Mouse (Mus musculus): ENCODE data around the gene Tnfaip8l1. TPM values are rescaled to one million over a fixed set of nuclear protein-coding genes. Genes with fewer than 3 reads are reported as not detected.

Gene Tnfaip8l1
- 1.4 and 1.7 TPM in 2 replicates for polyA plus RNA-seq (2012; rRNA removed)

GRCm38 (mm10) chr17:56162231-56162774 is at the start of gene Tnfaip8l1:
TSS of gene Tnfaip8l1 (plus strand) at chr17:56162477.

GRCm38 (mm10) chr17:56117251-56117710 is 45.0 kb upstream of the Tnfaip8l1 start, which contains the start of gene Plin5:
TSS of gene Plin5 (minus strand) at chr17:56117596.

GRCm38 (mm10) chr17:56121826-56122225 is 40.5 kb upstream of the Tnfaip8l1 start, which contains the start of gene Lrg1:
TSS of gene Lrg1 (minus strand) at chr17:56122001.

GRCm38 (mm10) chr17:56139858-56140595 is 22.2 kb upstream of the Tnfaip8l1 start, which contains the start of gene Sema6b:
TSS of gene Sema6b (minus strand) at chr17:56140343.

GRCm38 (mm10) chr17:56183658-56184103 is 21.4 kb downstream of the Tnfaip8l1 start, which contains the start of gene Mydgf:
TSS of gene Mydgf (minus strand) at chr17:56183920.

GRCm38 (mm10) chr17:56218377-56219191 is 56.3 kb downstream of the Tnfaip8l1 start, which contains the start of gene Dpp9:
TSS of gene Dpp9 (minus strand) at chr17:56218905.

Other genes with a start within 250 kb of the Tnfaip8l1 start
- gene Zfp119b, start 213.0 kb upstream of the Tnfaip8l1 start, polyA plus RNA-seq (2012; rRNA removed), result 1.0 and 1.1 TPM in 2 replicates
- gene Ebi3, start 209.8 kb upstream of the Tnfaip8l1 start, polyA plus RNA-seq (2012; rRNA removed), result 3.0 and 4.2 TPM in 2 replicates
- gene Yju2, start 203.4 kb upstream of the Tnfaip8l1 start, polyA plus RNA-seq (2012; rRNA removed), result 5.0 and 5.9 TPM in 2 replicates
- gene Shd, start 192.0 kb upstream of the Tnfaip8l1 start, polyA plus RNA-seq (2012; rRNA removed), result 0.23 and 0.38 TPM in 2 replicates
- gene Fsd1, start 176.0 kb upstream of the Tnfaip8l1 start, polyA plus RNA-seq (2012; rRNA removed), result 0.08 and 0.25 TPM in 2 replicates
- gene Stap2, start 156.9 kb upstream of the Tnfaip8l1 start, polyA plus RNA-seq (2012; rRNA removed), result 1.9 and 2.0 TPM in 2 replicates
- gene Mpnd, start 156.8 kb upstream of the Tnfaip8l1 start, polyA plus RNA-seq (2012; rRNA removed), result 14.0 and 16.4 TPM in 2 replicates
- gene Sh3gl1, start 125.8 kb upstream of the Tnfaip8l1 start, polyA plus RNA-seq (2012; rRNA removed), result 25.3 and 29.6 TPM in 2 replicates
- gene Chaf1a, start 122.0 kb upstream of the Tnfaip8l1 start, polyA plus RNA-seq (2012; rRNA removed), result 16.0 and 18.2 TPM in 2 replicates
- gene Ubxn6, start 87.4 kb upstream of the Tnfaip8l1 start, polyA plus RNA-seq (2012; rRNA removed), result 7.6 and 8.7 TPM in 2 replicates
- 30.2 and 32.2 TPM in 2 replicates for gene Hdgfl2, start 82.8 kb upstream of the Tnfaip8l1 start, polyA plus RNA-seq (2012; rRNA removed)
- 0.02 TPM in 2 replicates for gene Plin4, start 52.7 kb upstream of the Tnfaip8l1 start, polyA plus RNA-seq (2012; rRNA removed)
- gene Plin5, start 44.9 kb upstream of the Tnfaip8l1 start, polyA plus RNA-seq (2012; rRNA removed), result 0.15 and 0.16 TPM in 2 replicates
- 0.17 and 0.18 TPM in 2 replicates for gene Lrg1, start 40.5 kb upstream of the Tnfaip8l1 start, polyA plus RNA-seq (2012; rRNA removed)
- gene Sema6b, start 22.1 kb upstream of the Tnfaip8l1 start, polyA plus RNA-seq (2012; rRNA removed), result 0.93 and 0.95 TPM in 2 replicates
- gene Mydgf, start 21.4 kb downstream of the Tnfaip8l1 start, polyA plus RNA-seq (2012; rRNA removed), result 38.1 and 40.3 TPM in 2 replicates
- 12.9 and 15.0 TPM in 2 replicates for gene Dpp9, start 56.4 kb downstream of the Tnfaip8l1 start, polyA plus RNA-seq (2012; rRNA removed)
- gene Fem1a, start 94.3 kb downstream of the Tnfaip8l1 start, polyA plus RNA-seq (2012; rRNA removed), result 4.8 and 5.7 TPM in 2 replicates
- gene Ticam1, start 114.3 kb downstream of the Tnfaip8l1 start, polyA plus RNA-seq (2012; rRNA removed), result 4.4 and 4.8 TPM in 2 replicates
- 7.2 and 8.9 TPM in 2 replicates for gene Plin3, start 130.4 kb downstream of the Tnfaip8l1 start, polyA plus RNA-seq (2012; rRNA removed)
- gene Arrdc5, start 137.8 kb downstream of the Tnfaip8l1 start, polyA plus RNA-seq (2012; rRNA removed), result not detected in 2 replicates
- gene Uhrf1, start 140.8 kb downstream of the Tnfaip8l1 start, polyA plus RNA-seq (2012; rRNA removed), result 82.5 and 93.9 TPM in 2 replicates
- 3.6 and 4.1 TPM in 2 replicates for gene Kdm4b, start 163.6 kb downstream of the Tnfaip8l1 start, polyA plus RNA-seq (2012; rRNA removed)